Mouse (Mus musculus): ENCODE data around the gene Csde1. TPM values are rescaled to one million over a fixed set of nuclear protein-coding genes. Genes with fewer than 3 reads are reported as not detected.

The Csde1 gene
- total and polyA plus RNA-seq, 3 experiments, result 12.6 to 537 (median 459) TPM

GRCm38 (mm10) chr3:103085986-103086385, 65.8 kb downstream of the Csde1 start:
- Histone ChIP-seq H3K27me3 (ENCODE audit: insufficient read depth, low read length) (peaks cover 42% of the 10 kb centered on the region), H3K36me3 (replicated peaks) (no peaks in the 10 kb centered on the region), H3K4me1 (ENCODE audit: insufficient read depth, low read depth, low read length) (no peaks in the 10 kb centered on the region), H3K4me3 (ENCODE audit: low read depth, low read length) (no peak overlapping the region), H3K9me3 (replicated peaks) (no peaks in the 10 kb centered on the region)
- no peak for DNase-seq (ENCODE audit: low spot score)
- ATAC-seq (ENCODE audit: extremely low read depth, insufficient number of reproducible peaks, low FRiP score, poor library complexity, severe bottlenecking), result no peak
- TF ChIP-seq CTCF (IDR thresholded peaks at IDR 0.05; ENCODE audit: low read depth, low read length) (no peak), POLR2AphosphoS5 (IDR thresholded peaks at IDR 0.05; ENCODE audit: insufficient replicate concordance, low read depth, low read length) (no peak), GATA1 (IDR thresholded peaks at IDR 0.05; ENCODE audit: borderline replicate concordance, low read length) (no peak), TAL1 (conservative IDR thresholded peaks at IDR 0.05; ENCODE audit: low read depth, low read length) (no peak), GATA2 (IDR thresholded peaks at IDR 0.05; ENCODE audit: borderline replicate concordance, low read depth, low read length) (no peak)

GRCm38 (mm10) chr3:103091753-103092152, 71.5 kb downstream of the Csde1 start:
- DNase-seq (ENCODE audit: low spot score) (no peak), ATAC-seq (ENCODE audit: extremely low read depth, insufficient number of reproducible peaks, low FRiP score, poor library complexity, severe bottlenecking) (no peak)
- Histone ChIP-seq H3K36me3 (replicated peaks) (no peaks in the 10 kb centered on the region), H3K27me3 (ENCODE audit: insufficient read depth, low read length) (peaks cover 22% of the 10 kb centered on the region; the same call in 1 of the 2 replicates), H3K9me3 (replicated peaks) (no peaks in the 10 kb centered on the region), H3K4me1 (ENCODE audit: insufficient read depth, low read depth, low read length) (peaks cover 4% of the 10 kb centered on the region; the same call in 1 of the 2 replicates), H3K4me3 (ENCODE audit: low read depth, low read length) (no peak overlapping the region)
- no peak for TF ChIP-seq CTCF (IDR thresholded peaks at IDR 0.05; ENCODE audit: low read depth, low read length)
- no peak for TF ChIP-seq GATA1 (IDR thresholded peaks at IDR 0.05; ENCODE audit: borderline replicate concordance, low read length)
- TF ChIP-seq POLR2AphosphoS5 (IDR thresholded peaks at IDR 0.05; ENCODE audit: insufficient replicate concordance, low read depth, low read length), result no peak
- TF ChIP-seq TAL1 (conservative IDR thresholded peaks at IDR 0.05; ENCODE audit: low read depth, low read length), result no peak
- no peak for TF ChIP-seq GATA2 (IDR thresholded peaks at IDR 0.05; ENCODE audit: borderline replicate concordance, low read depth, low read length)

GRCm38 (mm10) chr3:103098662-103099061, 78.4 kb downstream of the Csde1 start:
- Histone ChIP-seq H3K9me3 (replicated peaks) (no peaks in the 10 kb centered on the region), H3K4me1 (ENCODE audit: insufficient read depth, low read depth, low read length) (peaks cover 18% of the 10 kb centered on the region), H3K27me3 (ENCODE audit: insufficient read depth, low read length) (peaks cover 18% of the 10 kb centered on the region), H3K36me3 (replicated peaks) (no peaks in the 10 kb centered on the region), H3K4me3 (ENCODE audit: low read depth, low read length) (no peak overlapping the region)
- TF ChIP-seq TAL1 (conservative IDR thresholded peaks at IDR 0.05; ENCODE audit: low read depth, low read length) (no peak), GATA2 (IDR thresholded peaks at IDR 0.05; ENCODE audit: borderline replicate concordance, low read depth, low read length) (no peak), POLR2AphosphoS5 (IDR thresholded peaks at IDR 0.05; ENCODE audit: insufficient replicate concordance, low read depth, low read length) (no peak), CTCF (IDR thresholded peaks at IDR 0.05; ENCODE audit: low read depth, low read length) (no peak), GATA1 (IDR thresholded peaks at IDR 0.05; ENCODE audit: borderline replicate concordance, low read length) (no peak)
- ATAC-seq (ENCODE audit: extremely low read depth, insufficient number of reproducible peaks, low FRiP score, poor library complexity, severe bottlenecking), result no peak
- no peak for DNase-seq (ENCODE audit: low spot score)

- DNase-seq (ENCODE audit: low spot score), result no peak
- no peak overlapping the region for H3K4me3 ChIP-seq (ENCODE audit: low read depth, low read length)
- peaks cover 14% of the 10 kb centered on the region for H3K27me3 ChIP-seq (ENCODE audit: insufficient read depth, low read length)
- ATAC-seq (ENCODE audit: extremely low read depth, insufficient number of reproducible peaks, low FRiP score, poor library complexity, severe bottlenecking), result no peak
- H3K4me1 ChIP-seq (ENCODE audit: insufficient read depth, low read depth, low read length), result peaks cover 18% of the 10 kb centered on the region
- H3K36me3 ChIP-seq (replicated peaks), result no peaks in the 10 kb centered on the region
- H3K9me3 ChIP-seq (replicated peaks), result no peaks in the 10 kb centered on the region
- TF ChIP-seq TAL1 (conservative IDR thresholded peaks at IDR 0.05; ENCODE audit: low read depth, low read length) (no peak), CTCF (IDR thresholded peaks at IDR 0.05; ENCODE audit: low read depth, low read length) (no peak), GATA2 (IDR thresholded peaks at IDR 0.05; ENCODE audit: borderline replicate concordance, low read depth, low read length) (no peak), POLR2AphosphoS5 (IDR thresholded peaks at IDR 0.05; ENCODE audit: insufficient replicate concordance, low read depth, low read length) (no peak), GATA1 (IDR thresholded peaks at IDR 0.05; ENCODE audit: borderline replicate concordance, low read length) (no peak)
Observed at GRCm38 (mm10) chr3:103099667-103100066, 79.4 kb downstream of the Csde1 start.

- no peak for ATAC-seq (ENCODE audit: extremely low read depth, insufficient number of reproducible peaks, low FRiP score, poor library complexity, severe bottlenecking)
- H3K4me3 ChIP-seq (ENCODE audit: low read depth, low read length), result no peak overlapping the region
- DNase-seq (ENCODE audit: low spot score), result peak; percentile 15
- no peaks in the 10 kb centered on the region for H3K36me3 ChIP-seq (replicated peaks)
- TF ChIP-seq CTCF (IDR thresholded peaks at IDR 0.05; ENCODE audit: low read depth, low read length) (no peak), GATA1 (IDR thresholded peaks at IDR 0.05; ENCODE audit: borderline replicate concordance, low read length) (no peak)
- H3K27me3 ChIP-seq (ENCODE audit: insufficient read depth, low read length), result peaks cover 13% of the 10 kb centered on the region
- peaks cover 18% of the 10 kb centered on the region for H3K4me1 ChIP-seq (ENCODE audit: insufficient read depth, low read depth, low read length)
- H3K9me3 ChIP-seq (replicated peaks), result no peaks in the 10 kb centered on the region
Observed at GRCm38 (mm10) chr3:103100735-103101134, 80.5 kb downstream of the Csde1 start.

- no peak for TF ChIP-seq GATA1 (IDR thresholded peaks at IDR 0.05; ENCODE audit: borderline replicate concordance, low read length)
- TF ChIP-seq POLR2AphosphoS5 (IDR thresholded peaks at IDR 0.05; ENCODE audit: insufficient replicate concordance, low read depth, low read length), result no peak
- TF ChIP-seq TAL1 (conservative IDR thresholded peaks at IDR 0.05; ENCODE audit: low read depth, low read length), result no peak
- TF ChIP-seq CTCF (IDR thresholded peaks at IDR 0.05; ENCODE audit: low read depth, low read length), result no peak
- TF ChIP-seq GATA2 (IDR thresholded peaks at IDR 0.05; ENCODE audit: borderline replicate concordance, low read depth, low read length), result no peak
- Histone ChIP-seq H3K4me1 (ENCODE audit: insufficient read depth, low read depth, low read length) (peaks cover 18% of the 10 kb centered on the region), H3K36me3 (replicated peaks) (no peaks in the 10 kb centered on the region), H3K9me3 (replicated peaks) (no peaks in the 10 kb centered on the region), H3K27me3 (ENCODE audit: insufficient read depth, low read length) (peaks cover 13% of the 10 kb centered on the region), H3K4me3 (ENCODE audit: low read depth, low read length) (no peak overlapping the region)
- no peak for DNase-seq (ENCODE audit: low spot score)
- ATAC-seq (ENCODE audit: extremely low read depth, insufficient number of reproducible peaks, low FRiP score, poor library complexity, severe bottlenecking), result no peak
Observed at GRCm38 (mm10) chr3:103101194-103101593, 81.0 kb downstream of the Csde1 start.

Data from G1E (cell line).